In the genomic region with DNA sequence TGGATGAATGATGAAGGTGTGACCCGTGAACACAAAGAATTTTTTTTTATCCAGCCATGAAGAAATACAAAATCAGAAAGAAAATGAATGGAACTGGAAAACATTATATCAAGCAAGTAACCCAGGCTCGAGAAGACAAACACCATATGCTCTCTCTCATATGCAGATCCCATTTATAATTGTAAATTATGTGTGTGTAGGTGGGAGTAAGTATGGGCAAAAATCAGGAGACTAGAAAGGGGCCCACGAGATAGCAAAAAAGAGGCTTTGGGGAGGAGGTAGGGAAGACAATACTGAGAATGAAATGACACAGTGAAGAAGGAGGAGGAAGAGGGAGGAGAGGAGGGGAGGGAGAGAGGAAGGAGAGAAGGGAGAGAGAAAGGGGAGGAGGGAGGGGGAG, we compare ENCODE assay signal across 15 mouse cellular contexts.
"Had no signal": no experiment of that assay in that cellular context is flagged by ENCODE, and none has a peak within 500 bp of the region (broad histone marks: within the 10 kb centered on the region; RNA-seq: fewer than 3 reads in every experiment).

No protein-coding gene starts in this region.

- DNase-seq: forebrain, postnatal 0 days; gastrocnemius, postnatal 14 days; gastrocnemius, postnatal 36 days; heart, adult 2 months; heart, postnatal 14 days; heart, postnatal 36 days; kidney, adult 11 months; kidney, adult 2 months; kidney, adult 9 months; kidney, postnatal 14 days; kidney, postnatal 36 days; left cerebral cortex, postnatal 4 days had no signal

- ATAC-seq: forebrain, postnatal 0 days; hindbrain, postnatal 0 days; intestine, embryonic 16.5 days; liver, embryonic 12.5 days had no signal
